Mouse (Mus musculus) lung, postnatal 0 days (tissue): Measurements from ENCODE around the gene Synj2. TPM values are rescaled to one million over a fixed set of nuclear protein-coding genes. Genes with fewer than 3 reads are reported as not detected.
A peak's percentile ranks its signal among the peaks of the same experiment; 100 is the strongest.

Experiments
- ATAC-seq: fragments of 200-750 bp; cut with Nextera tagmentation; 2 replicates; pipeline ENCODE4 v1.8.0; 2017; ENCODE audit warnings: moderate library complexity
- DNase-seq: peaks from one replicate; pipeline ENCODE4 v3.0.0-alpha.2; 2016; ENCODE audit warnings: low spot score
- H3K27ac ChIP-seq: fragments of 300-500 bp; sonication (generic); 2 replicates; pipeline ENCODE4 v1.5.1; 2014; ENCODE audit warnings: antibody characterized with exemption, mild to moderate bottlenecking, low read length, mixed read lengths
- H3K27me3 ChIP-seq: fragments of 300-500 bp; sonication (generic); replicated peaks from 2 replicates; pipeline ENCODE4 v1.6.1; 2014; ENCODE audit warnings: low read length, mixed read lengths; ENCODE audit not compliant: insufficient read depth
- H3K36me3 ChIP-seq: fragments of 300-500 bp; sonication (generic); 2 replicates; pipeline ENCODE4 v1.6.1; 2014; ENCODE audit warnings: low read length, mixed read lengths; ENCODE audit not compliant: insufficient read depth
- H3K4me1 ChIP-seq: fragments of 300-500 bp; sonication (generic); 2 replicates; pipeline ENCODE4 v1.6.1; 2014; ENCODE audit warnings: antibody characterized with exemption, low read depth, low read length, mixed read lengths; ENCODE audit not compliant: insufficient read depth
- H3K4me2 ChIP-seq: fragments of 300-500 bp; sonication (generic); replicated peaks from 2 replicates; pipeline ENCODE4 v1.6.1; 2014; ENCODE audit warnings: low read depth, mild to moderate bottlenecking, low read length, moderate library complexity, mixed read lengths
- H3K4me3 ChIP-seq: fragments of 300-500 bp; sonication (generic); 2 replicates; pipeline ENCODE4 v1.5.1; 2014; ENCODE audit warnings: low read depth, low read length
- H3K9ac ChIP-seq: fragments of 300-500 bp; sonication (generic); replicated peaks from 2 replicates; pipeline ENCODE4 v1.6.1; 2014; ENCODE audit warnings: low read depth, mild to moderate bottlenecking
- H3K9me3 ChIP-seq: fragments of 300-500 bp; sonication (generic); 2 replicates; pipeline ENCODE4 v1.6.1; 2016; ENCODE audit warnings: low read length, mixed read lengths
- CTCF ChIP-seq: IDR thresholded peaks from 2 replicates; pipeline ENCODE4 v1.5.1; 2016; ENCODE audit warnings: antibody characterized with exemption, mild to moderate bottlenecking
- EP300 ChIP-seq: IDR thresholded peaks from 2 replicates; pipeline ENCODE4 v1.6.1; 2016; ENCODE audit warnings: antibody characterized with exemption, mild to moderate bottlenecking, control low read depth
- WGBS: fragments of 180-500 bp; shearing (Covaris S2); extraction: QIAGEN DNeasy Blood & Tissue Kit; methylation state at CpG from one replicate; pipeline ENCODE4 v1.1.7; 2014; 5-methylcytosine and 5-hydroxymethylcytosine counted together
- polyA plus RNA-seq: library from polyadenylated mRNA; unstranded; fragments of >200 nt; fragmentation: Nextera tagmentation; extraction: Ambion mirVana; gene quantifications from 2 replicates; pipeline ENCODE4 v1.2.1, GENCODE M21; 2015

Gene Synj2
- polyA plus RNA-seq, 1 experiment from 2014 or later, result 2.1 TPM

DNA sequence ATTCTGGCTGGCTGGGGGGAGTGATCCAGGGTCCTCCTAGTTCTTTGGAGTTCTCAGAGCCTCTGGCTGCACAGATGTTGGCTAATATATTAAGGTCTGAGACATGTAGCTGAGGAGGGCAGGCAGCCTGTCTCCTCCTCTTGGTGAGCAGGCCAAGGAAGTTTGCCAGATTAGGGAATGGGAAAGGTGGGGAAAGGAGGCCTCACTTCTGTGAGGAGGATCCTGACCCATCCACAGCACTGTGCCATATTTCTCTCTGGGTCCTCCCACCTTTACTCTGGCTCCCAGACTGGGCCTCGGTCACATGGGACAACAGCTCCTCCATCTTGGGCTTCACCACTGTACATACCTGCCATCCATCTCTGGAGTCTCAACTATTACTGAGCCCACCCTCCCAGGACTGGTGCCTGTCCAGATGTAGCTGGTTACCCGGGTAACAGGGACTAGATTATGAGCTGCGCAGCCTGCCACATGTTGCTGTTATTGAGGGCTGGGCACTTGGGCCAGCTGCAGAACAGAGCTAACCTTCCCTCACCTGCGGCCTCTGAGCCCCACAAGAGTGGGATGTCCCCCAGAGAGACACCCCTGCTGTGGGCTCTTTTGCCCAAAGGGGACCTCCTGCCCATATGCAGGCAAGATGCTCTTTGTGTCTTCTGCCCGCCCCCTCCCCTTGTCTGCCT is 66.2 kb downstream of the Synj2 start:
- TF ChIP-seq CTCF (no peak), EP300 (no peak)
- Histone ChIP-seq H3K4me1 (peaks cover 10% of the 10 kb centered on the region; the same call in 1 of the 2 replicates), H3K4me3 (no peak overlapping the region), H3K9me3 (no peaks in the 10 kb centered on the region), H3K27me3 (no peaks in the 10 kb centered on the region), H3K36me3 (no peaks in the 10 kb centered on the region), H3K9ac (no peak overlapping the region), H3K27ac (peak overlapping the region; percentile 20; the same call in 1 of the 2 replicates), H3K4me2 (no peak overlapping the region)
- DNase-seq (no peak), ATAC-seq (no peak)
- WGBS, result 85% methylated on average over 5 of the region's 5 CpGs

DNA sequence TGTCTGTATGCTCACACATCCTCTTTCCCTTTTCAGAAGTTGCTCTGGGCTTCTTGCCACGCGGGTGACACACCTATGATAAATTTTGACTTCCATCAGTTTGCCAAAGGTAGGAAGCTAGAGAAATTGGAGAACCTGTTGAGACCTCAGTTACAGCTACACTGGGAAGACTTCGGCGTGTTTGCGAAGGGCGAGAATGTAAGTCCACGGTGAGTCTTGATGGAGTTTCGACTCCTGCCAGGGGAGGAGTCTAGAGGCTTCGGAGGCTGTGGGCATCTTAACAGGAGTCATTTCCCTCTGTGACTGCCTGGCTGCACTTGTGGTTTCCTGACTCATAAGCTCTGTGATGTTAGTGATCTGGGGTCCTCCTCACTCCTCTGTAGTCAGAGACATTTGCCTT is 66.8 kb downstream of the Synj2 start:
- no peaks in the 10 kb centered on the region for H3K9me3 ChIP-seq
- TF ChIP-seq CTCF (no peak), EP300 (no peak)
- DNase-seq (peak; percentile 22), ATAC-seq (no peak)
- no peak overlapping the region for H3K4me2 ChIP-seq
- H3K4me1 ChIP-seq, result peaks cover 10% of the 10 kb centered on the region; the same call in 1 of the 2 replicates
- WGBS, result 58% methylated on average over 9 of the region's 9 CpGs
- no peaks in the 10 kb centered on the region for H3K36me3 ChIP-seq
- no peak overlapping the region for H3K9ac ChIP-seq
- H3K27me3 ChIP-seq, result no peaks in the 10 kb centered on the region
- no peak overlapping the region for H3K27ac ChIP-seq
- no peak overlapping the region for H3K4me3 ChIP-seq

DNA sequence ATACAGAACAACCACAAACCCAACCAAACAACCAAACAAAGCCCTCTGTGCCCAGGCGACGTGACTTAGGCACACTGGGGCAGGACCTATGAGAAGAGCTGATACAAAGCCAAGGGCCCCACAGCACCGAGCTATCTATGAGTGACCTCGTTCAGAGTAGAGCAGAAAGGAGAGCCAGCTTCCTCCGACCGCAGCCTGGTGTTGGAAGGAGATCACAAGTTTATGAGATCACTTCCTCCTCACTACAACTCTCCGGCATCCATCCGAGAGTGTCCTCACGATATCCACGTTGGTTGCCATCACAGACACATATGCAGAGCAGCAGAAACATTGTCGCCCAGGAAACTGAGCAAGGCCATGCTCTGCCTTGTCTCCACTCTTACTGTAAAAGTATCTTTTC is 67.5 kb downstream of the Synj2 start:
- no peak for TF ChIP-seq CTCF
- no peak for TF ChIP-seq EP300
- H3K9me3 ChIP-seq, result no peaks in the 10 kb centered on the region
- WGBS, result 39% methylated on average over 11 of the region's 11 CpGs
- H3K4me2 ChIP-seq, result no peak overlapping the region
- DNase-seq (peak; percentile 63), ATAC-seq (peak; percentile 20; the same call in 1 of the 2 replicates)
- H3K27ac ChIP-seq, result no peak overlapping the region
- no peaks in the 10 kb centered on the region for H3K27me3 ChIP-seq
- H3K9ac ChIP-seq, result no peak overlapping the region
- peaks cover 10% of the 10 kb centered on the region; the same call in 1 of the 2 replicates for H3K4me1 ChIP-seq
- H3K36me3 ChIP-seq, result no peaks in the 10 kb centered on the region
- H3K4me3 ChIP-seq, result no peak overlapping the region

DNA sequence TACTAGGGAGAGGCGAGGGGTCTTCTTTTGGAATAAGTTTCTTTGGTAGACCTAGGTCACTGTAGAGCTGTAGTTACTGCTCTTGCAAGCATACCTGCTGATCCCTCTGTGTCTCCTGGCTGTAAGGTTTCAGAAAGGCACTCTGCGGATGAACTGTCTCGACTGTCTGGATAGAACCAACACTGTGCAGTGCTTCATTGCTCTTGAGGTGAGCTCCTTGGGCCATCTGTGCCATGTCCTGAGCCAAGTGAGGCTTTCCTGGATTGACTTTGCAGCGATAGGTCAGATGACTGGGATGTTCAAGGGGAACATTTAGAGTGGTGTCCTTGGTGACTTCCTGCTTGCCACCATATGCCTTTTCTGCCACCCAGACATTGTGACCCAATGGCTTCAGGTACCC is 68.5 kb downstream of the Synj2 start:
- peaks cover 10% of the 10 kb centered on the region; the same call in 1 of the 2 replicates for H3K4me1 ChIP-seq
- 87% methylated on average over 4 of the region's 4 CpGs for WGBS
- TF ChIP-seq CTCF (no peak), EP300 (no peak)
- no peak overlapping the region for H3K4me3 ChIP-seq
- no peaks in the 10 kb centered on the region for H3K9me3 ChIP-seq
- no peak overlapping the region for H3K4me2 ChIP-seq
- ATAC-seq (no peak), DNase-seq (no peak)
- H3K9ac ChIP-seq, result no peak overlapping the region
- H3K36me3 ChIP-seq, result no peaks in the 10 kb centered on the region
- no peaks in the 10 kb centered on the region for H3K27me3 ChIP-seq
- H3K27ac ChIP-seq, result no peak overlapping the region

DNA sequence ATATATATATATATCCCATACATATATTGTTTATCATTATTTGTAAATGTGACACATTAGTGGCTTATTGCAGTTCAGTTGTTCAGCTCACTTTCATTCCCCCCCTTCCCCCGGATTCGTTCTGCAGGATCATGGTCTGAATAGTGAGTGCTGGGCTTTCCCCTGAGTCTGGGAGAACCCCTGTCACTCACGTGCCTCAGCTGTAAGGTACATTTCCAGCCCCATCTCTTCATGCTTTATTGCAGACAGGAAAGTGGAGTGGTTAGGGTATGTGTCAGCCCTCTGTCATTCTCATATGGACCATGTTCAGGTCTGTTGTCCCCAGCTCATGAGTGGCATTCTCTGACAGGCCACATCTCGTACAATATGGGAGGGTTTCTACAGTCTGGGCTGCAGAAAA is 72.0 kb downstream of the Synj2 start:
- DNase-seq (no peak), ATAC-seq (no peak)
- Histone ChIP-seq H3K4me2 (no peak overlapping the region), H3K9ac (no peak overlapping the region), H3K9me3 (no peaks in the 10 kb centered on the region), H3K27ac (no peak overlapping the region), H3K27me3 (no peaks in the 10 kb centered on the region), H3K36me3 (no peaks in the 10 kb centered on the region), H3K4me1 (peaks cover 5% of the 10 kb centered on the region; the same call in 1 of the 2 replicates), H3K4me3 (no peak overlapping the region)
- WGBS, result 77% methylated on average over 4 of the region's 4 CpGs
- TF ChIP-seq CTCF, result no peak
- TF ChIP-seq EP300, result no peak

DNA sequence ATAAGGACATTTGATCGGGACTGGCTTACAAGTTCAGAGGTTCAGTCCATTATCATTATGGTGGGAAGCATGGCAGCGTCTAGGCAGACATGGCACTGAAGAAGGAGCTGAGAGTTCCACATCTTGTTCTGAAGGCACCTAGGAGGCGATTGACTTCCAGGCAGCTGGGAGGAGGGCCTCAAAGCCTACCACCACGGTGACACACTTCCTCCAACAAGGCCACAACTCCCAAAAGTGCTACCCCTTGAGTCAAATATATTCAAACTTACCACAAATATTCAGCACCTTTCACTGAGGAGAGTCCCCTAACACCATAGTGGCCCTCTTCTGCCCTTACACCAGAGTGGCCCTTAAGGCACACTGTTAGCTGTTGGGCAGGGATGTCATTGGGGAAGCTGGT is 73.9 kb downstream of the Synj2 start:
- Histone ChIP-seq H3K4me3 (no peak overlapping the region), H3K4me2 (no peak overlapping the region), H3K9ac (no peak overlapping the region), H3K36me3 (no peaks in the 10 kb centered on the region), H3K9me3 (no peaks in the 10 kb centered on the region), H3K27me3 (no peaks in the 10 kb centered on the region), H3K4me1 (peaks cover 5% of the 10 kb centered on the region; the same call in 1 of the 2 replicates), H3K27ac (no peak overlapping the region)
- 85% methylated on average over 4 of the region's 4 CpGs for WGBS
- TF ChIP-seq CTCF, result no peak
- no peak for TF ChIP-seq EP300
- ATAC-seq (no peak), DNase-seq (no peak)
